In genomic region chr9:62013316-62014097, GRCm38 (mm10) we compare ENCODE assay signal across 23 mouse cellular contexts. TPM values are rescaled to one million over a fixed set of nuclear protein-coding genes. Genes with fewer than 3 reads are reported as not detected.
DNase-seq lines count a peak whose midpoint lies in the region; ATAC-seq and TF ChIP-seq lines count a peak whose summit lies in the region.
"Had no signal": no experiment of that assay in that cellular context is flagged by ENCODE, and none has a peak within 500 bp of the region (broad histone marks: within the 10 kb centered on the region; RNA-seq: fewer than 3 reads in every experiment).

No protein-coding gene starts in this region.

- TF ChIP-seq POLR2A in lung, adult 2 months (IDR thresholded peaks at IDR 0.05; ENCODE audit: borderline replicate concordance, extremely low read depth, low read depth, low read length), result no peak

- no peak overlapping the region for H3K27ac ChIP-seq in forebrain, postnatal 0 days (ENCODE audit: low read depth, low read length)
- no peak overlapping the region for H3K27ac ChIP-seq in liver, embryonic 11.5 days (ENCODE audit: low read depth, low read length)
- H3K27ac ChIP-seq: forebrain, embryonic 15.5 days; heart, embryonic 15.5 days; hindbrain, embryonic 15.5 days had no signal

- no peak overlapping the region for H3K4me2 ChIP-seq in forebrain, postnatal 0 days (ENCODE audit: low read depth)
- no peak overlapping the region for H3K4me2 ChIP-seq in liver, embryonic 11.5 days
- H3K4me2 ChIP-seq: forebrain, embryonic 15.5 days; heart, embryonic 12.5 days; heart, embryonic 15.5 days; hindbrain, embryonic 15.5 days had no signal

- peak; percentile 62 for ATAC-seq in common myeloid progenitor, adult 5-6 weeks (replicated peaks; ENCODE audit: low read depth, poor library complexity, severe bottlenecking)
- ATAC-seq in megakaryocyte, adult 5-6 weeks (ENCODE audit: poor library complexity, severe bottlenecking), result 0 out of 2 replicates have a peak, but pooled peaks have one; percentile 24
- no peak for ATAC-seq in forebrain, postnatal 0 days
- no peak for ATAC-seq in liver, embryonic 11.5 days (replicated peaks; ENCODE audit: low FRiP score)
- ATAC-seq: activated CD4-positive, CD25-positive, alpha-beta regulatory T cell, adult 4 months; forebrain, embryonic 15.5 days had no signal

- no peaks in the 10 kb centered on the region for H3K27me3 ChIP-seq in forebrain, postnatal 0 days (ENCODE audit: insufficient read depth, low read length)
- H3K27me3 ChIP-seq in liver, embryonic 11.5 days (replicated peaks; ENCODE audit: control insufficient read depth, insufficient read depth, low read length), result peaks cover 3% of the 10 kb centered on the region; the same call in 1 of the 2 replicates
- H3K27me3 ChIP-seq: forebrain, embryonic 15.5 days; heart, embryonic 15.5 days; hindbrain, embryonic 15.5 days had no signal

- H3K9me3 ChIP-seq in forebrain, postnatal 0 days (ENCODE audit: low read length), result no peaks in the 10 kb centered on the region
- no peaks in the 10 kb centered on the region for H3K9me3 ChIP-seq in liver, embryonic 11.5 days (ENCODE audit: control insufficient read depth, low read length)
- H3K9me3 ChIP-seq: forebrain, embryonic 15.5 days; heart, embryonic 12.5 days; heart, embryonic 15.5 days; hindbrain, embryonic 15.5 days had no signal

- no peak overlapping the region for H3K9ac ChIP-seq in forebrain, postnatal 0 days
- no peak overlapping the region for H3K9ac ChIP-seq in liver, embryonic 11.5 days (ENCODE audit: low read depth, low read length)
- H3K9ac ChIP-seq: forebrain, embryonic 15.5 days; heart, embryonic 12.5 days; heart, embryonic 15.5 days; hindbrain, embryonic 15.5 days had no signal

- peak; percentile 18 to 24 for DNase-seq in lung, adult 18-20 months
- no peak for DNase-seq in lung, adult 2 months
- DNase-seq in lung, postnatal 14 days, result peak; percentile 9
- DNase-seq in forebrain, postnatal 0 days, result no peak
- DNase-seq in kidney, adult 11 months, result no peak
- no peak for DNase-seq in liver, embryonic 11.5 days (ENCODE audit: low spot score)
- DNase-seq: adrenal gland, adult 8-10 months; adrenal gland, postnatal 25 days; cerebellum, adult 11-12 months; cerebellum, adult 8-10 months; cerebellum, postnatal 10 days; cerebellum, postnatal 36 days; gastrocnemius, postnatal 10 days; heart, adult 18-20 months; heart, postnatal 10 days; heart, postnatal 36 days had no signal

- TF ChIP-seq CTCF in lung, adult 2 months (IDR thresholded peaks at IDR 0.05; ENCODE audit: insufficient read depth, low read length), result no peak
- TF ChIP-seq CTCF in forebrain, postnatal 0 days (IDR thresholded peaks at IDR 0.05; ENCODE audit: low read depth), result no peak

- WGBS in lung, adult 2 months, result 65% methylated on average over 12 of the region's 12 CpGs
- WGBS in forebrain, postnatal 0 days, result 72% methylated on average over 12 of the region's 12 CpGs
- WGBS in liver, embryonic 11.5 days, result 64% methylated on average over 12 of the region's 12 CpGs

- no peaks in the 10 kb centered on the region for H3K36me3 ChIP-seq in forebrain, postnatal 0 days (ENCODE audit: insufficient read depth)
- H3K36me3 ChIP-seq in liver, embryonic 11.5 days (ENCODE audit: control insufficient read depth, insufficient read depth, low read length), result no peaks in the 10 kb centered on the region
- H3K36me3 ChIP-seq: forebrain, embryonic 15.5 days; heart, embryonic 12.5 days; heart, embryonic 15.5 days; hindbrain, embryonic 15.5 days had no signal

- H3K4me1 ChIP-seq in lung, adult 2 months (ENCODE audit: control insufficient read depth, insufficient read depth, low read length), result no peaks in the 10 kb centered on the region
- no peaks in the 10 kb centered on the region for H3K4me1 ChIP-seq in forebrain, postnatal 0 days (ENCODE audit: insufficient read depth)
- no peaks in the 10 kb centered on the region for H3K4me1 ChIP-seq in liver, embryonic 11.5 days (replicated peaks; ENCODE audit: control insufficient read depth, insufficient read depth, low read length)
- H3K4me1 ChIP-seq: forebrain, embryonic 15.5 days; heart, embryonic 15.5 days; hindbrain, embryonic 15.5 days had no signal

- H3K4me3 ChIP-seq in lung, adult 2 months (replicated peaks; ENCODE audit: extremely low read depth, low read depth, low read length), result no peak overlapping the region
- no peak overlapping the region for H3K4me3 ChIP-seq in forebrain, postnatal 0 days (ENCODE audit: low read depth, low read length)
- H3K4me3 ChIP-seq in liver, embryonic 11.5 days (ENCODE audit: low read depth, low read length), result no peak overlapping the region
- H3K4me3 ChIP-seq: forebrain, embryonic 15.5 days; heart, embryonic 12.5 days; heart, embryonic 15.5 days; hindbrain, embryonic 15.5 days had no signal

RNA-seq across cellular contexts. Expression of gene Paqr5, which starts 13.1 kb away (rescaled TPM):
- polyA plus RNA-seq in lung, adult 2 months (2012; rRNA removed), result 1.8 and 12.4 TPM in 2 replicates
- 0.68 and 2.4 TPM in 2 replicates for total RNA-seq in common myeloid progenitor, adult 5-6 weeks (2017)
- total RNA-seq in megakaryocyte, adult 5-6 weeks (2015), result 0.36 and 1.0 TPM in 2 replicates
- total RNA-seq in megakaryocyte, adult 5-6 weeks (2017), result 0.59 and 1.1 TPM in 2 replicates
- total RNA-seq in forebrain, postnatal 0 days (2014; rRNA removed), result 0.31 and 0.43 TPM in 2 replicates
- 0.53 and 0.58 TPM in 2 replicates for polyA plus RNA-seq in forebrain, postnatal 0 days (2015; fragmentation: Nextera tagmentation; extraction: Ambion mirVana)
- 0.14 and 0.41 TPM in 2 replicates for polyA plus RNA-seq in liver, embryonic 11.5 days (2014; fragmentation: Nextera tagmentation; extraction: Ambion mirVana)
- total RNA-seq: heart, postnatal 10 days; heart, postnatal 36 days had no signal

Comparison
In these comparisons a context has a peak if more than half of its experiments do, and no peak if none do; other contexts are left out.
1. DNase-seq: peak in lung, adult 18-20 months (2 of 2) and lung, postnatal 14 days (single experiment); none in lung, adult 2 months (single experiment), forebrain, postnatal 0 days (single experiment), kidney, adult 11 months (single experiment) and liver, embryonic 11.5 days (single experiment).
2. ATAC-seq: peak in common myeloid progenitor, adult 5-6 weeks (single experiment) and megakaryocyte, adult 5-6 weeks (single experiment); none in forebrain, postnatal 0 days (single experiment) and liver, embryonic 11.5 days (single experiment).